Mouse (Mus musculus) midbrain, embryonic 14.5 days (tissue): Measurements from ENCODE around the gene Nubpl. TPM values are rescaled to one million over a fixed set of nuclear protein-coding genes. Genes with fewer than 3 reads are reported as not detected.

Experiments
- ATAC-seq: fragments of 200-750 bp; cut with Nextera tagmentation; 2 replicates; pipeline ENCODE4 v1.8.0; 2017; ENCODE audit warnings: moderate number of reproducible peaks, moderate library complexity; ENCODE audit not compliant: low FRiP score, low TSS enrichment
- DNase-seq: peaks from one replicate; pipeline ENCODE4 v3.0.0-alpha.2; 2015
- H3K27ac ChIP-seq: fragments of 300-500 bp; sonication (generic); replicated peaks from 2 replicates; pipeline ENCODE4 v1.5.1; 2014; ENCODE audit warnings: mild to moderate bottlenecking, low read depth, low read length, moderate library complexity
- H3K27me3 ChIP-seq: fragments of 300-500 bp; sonication (generic); 2 replicates; pipeline ENCODE4 v1.6.1; 2014; ENCODE audit warnings: low read length, control low read depth, mixed read lengths; ENCODE audit not compliant: control insufficient read depth, insufficient read depth
- H3K36me3 ChIP-seq: fragments of 300-500 bp; sonication (generic); 2 replicates; pipeline ENCODE4 v1.6.1; 2014; ENCODE audit warnings: low read length, control low read depth; ENCODE audit not compliant: control insufficient read depth, insufficient read depth
- H3K4me1 ChIP-seq: fragments of 300-500 bp; sonication (generic); 2 replicates; pipeline ENCODE4 v1.6.1; 2014; ENCODE audit warnings: mild to moderate bottlenecking, antibody characterized with exemption, low read length, control low read depth; ENCODE audit not compliant: control insufficient read depth, insufficient read depth
- H3K4me2 ChIP-seq: fragments of 300-500 bp; sonication (generic); 2 replicates; pipeline ENCODE4 v1.6.1; 2014; ENCODE audit warnings: mild to moderate bottlenecking, low read length, moderate library complexity
- H3K4me3 ChIP-seq: fragments of 300-500 bp; sonication (generic); replicated peaks from 2 replicates; pipeline ENCODE4 v1.5.1; 2014; ENCODE audit warnings: low read depth, low read length
- H3K9ac ChIP-seq: fragments of 300-500 bp; sonication (generic); replicated peaks from 2 replicates; pipeline ENCODE4 v1.6.1; 2014; ENCODE audit warnings: mild to moderate bottlenecking, low read length, moderate library complexity
- H3K9me3 ChIP-seq: fragments of 300-500 bp; sonication (generic); 2 replicates; pipeline ENCODE4 v1.6.1; 2016; ENCODE audit warnings: low read length, control low read depth, mixed read lengths; ENCODE audit not compliant: control insufficient read depth
- WGBS: fragments of 180-500 bp; shearing (Covaris S2); extraction: QIAGEN DNeasy Blood & Tissue Kit; methylation state at CpG from one replicate; pipeline ENCODE4 v1.1.7; 2014; 5-methylcytosine and 5-hydroxymethylcytosine counted together
- polyA plus RNA-seq: library from polyadenylated mRNA; unstranded; fragments of >200 nt; fragmentation: Nextera tagmentation; extraction: Ambion mirVana; gene quantifications from 2 replicates; pipeline ENCODE4 v1.2.1, GENCODE M21; 2014

Gene Nubpl
- polyA plus RNA-seq, 1 experiment from 2014 or later: 8.3 TPM

DNA sequence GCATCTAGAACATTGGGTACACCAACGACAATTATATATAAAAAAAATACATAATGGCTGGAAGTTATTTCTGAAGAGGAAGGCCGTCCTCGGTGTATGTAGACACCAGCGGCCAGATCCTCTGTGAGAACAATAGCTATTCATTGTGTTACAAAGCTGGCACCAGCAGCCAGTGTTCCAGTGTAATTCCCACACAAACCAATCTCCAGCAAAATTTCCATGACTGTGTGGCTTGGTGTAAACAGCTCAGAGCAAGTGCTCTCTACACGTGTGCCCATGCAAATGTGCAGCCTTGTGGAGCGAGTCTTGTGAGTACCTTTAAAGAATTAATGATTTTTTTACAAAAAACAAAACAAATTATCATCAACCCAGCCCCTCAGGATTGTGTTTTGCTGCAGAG is 263.7 kb downstream of the Nubpl start:
- no peaks in the 10 kb centered on the region for H3K9me3 ChIP-seq
- H3K27me3 ChIP-seq: no peaks in the 10 kb centered on the region
- no peak overlapping the region for H3K27ac ChIP-seq
- H3K4me3 ChIP-seq: no peak overlapping the region
- 15% methylated on average over 6 of the region's 6 CpGs for WGBS
- no peak overlapping the region for H3K9ac ChIP-seq
- no peak overlapping the region for H3K4me2 ChIP-seq
- DNase-seq (peak; percentile 41), ATAC-seq (no peak)
- H3K4me1 ChIP-seq: peaks cover 10% of the 10 kb centered on the region; the same call in 1 of the 2 replicates
- H3K36me3 ChIP-seq: no peaks in the 10 kb centered on the region

Other genes starting within 250 kb of the Nubpl start
- 6.0 and 7.6 TPM in 2 replicates for gene Heatr5a, start 126.4 kb upstream of the Nubpl start, polyA plus RNA-seq
- 21.2 and 21.4 TPM in 2 replicates for gene Dtd2, start 91.2 kb upstream of the Nubpl start, polyA plus RNA-seq
- not detected in 2 replicates for gene Gpr33, start 69.7 kb upstream of the Nubpl start, polyA plus RNA-seq